Mouse (Mus musculus) thymus, adult 18-20 months (tissue): ENCODE results near the gene Gm20498.

Source experiments
- DNase-seq, 2 experiments: peaks; one replicate each; pipeline ENCODE4 v3.0.0; 2022; ENCODE audit warnings: mixed read lengths in 2 of 2

Gm20498 gene

GRCm38 (mm10) chr12:81331937-81332874, 200.5 kb downstream of the Gm20498 start:
- no peak for DNase-seq

- DNase-seq, result no peak
Measured at GRCm38 (mm10) chr12:81331046-81331638, 201.6 kb downstream of the Gm20498 start.

GRCm38 (mm10) chr12:81324991-81325390, 207.7 kb downstream of the Gm20498 start:
- DNase-seq, result no peak

- DNase-seq, result no peak
Measured at GRCm38 (mm10) chr12:81324116-81324515, 208.6 kb downstream of the Gm20498 start.

- DNase-seq, result no peak
Measured at GRCm38 (mm10) chr12:81321021-81321420, 211.7 kb downstream of the Gm20498 start.

GRCm38 (mm10) chr12:81317811-81318210, 214.9 kb downstream of the Gm20498 start:
- DNase-seq, result no peak

GRCm38 (mm10) chr12:81315953-81316352, 216.8 kb downstream of the Gm20498 start:
- no peak for DNase-seq
